Mouse (Mus musculus) c-Kit-positive CD71-negative TER-119-negative erythroid progenitor cells, embryonic 14.5 days (primary cell): ENCODE results near the gene Kif1a.

Experiments used
- DNase-seq: peaks from one replicate; pipeline ENCODE4 v3.0.0-alpha.2; 2013; ENCODE audit warnings: low read depth

Gene Kif1a

DNA sequence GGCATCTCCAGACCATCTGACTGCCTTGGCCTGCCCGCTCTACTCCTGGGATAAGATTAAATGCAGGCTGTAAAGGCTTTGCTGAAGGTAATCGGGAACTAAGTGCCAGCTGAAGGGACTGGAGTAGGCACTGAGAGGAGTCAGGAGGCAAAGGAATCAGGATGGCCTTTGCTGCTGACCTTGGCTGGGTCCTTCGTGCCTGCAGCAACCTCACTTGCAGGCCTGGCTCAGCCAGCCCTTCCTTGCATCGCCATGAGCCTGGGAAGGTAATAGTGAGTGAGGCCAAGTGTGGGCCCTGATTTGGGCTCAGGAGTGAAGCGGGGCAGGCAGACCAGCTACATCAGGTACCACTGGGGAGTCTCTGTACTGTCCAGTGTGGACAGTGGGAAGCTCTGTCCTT, 2.8 kb downstream of the Kif1a start:
- no peak for DNase-seq

DNA sequence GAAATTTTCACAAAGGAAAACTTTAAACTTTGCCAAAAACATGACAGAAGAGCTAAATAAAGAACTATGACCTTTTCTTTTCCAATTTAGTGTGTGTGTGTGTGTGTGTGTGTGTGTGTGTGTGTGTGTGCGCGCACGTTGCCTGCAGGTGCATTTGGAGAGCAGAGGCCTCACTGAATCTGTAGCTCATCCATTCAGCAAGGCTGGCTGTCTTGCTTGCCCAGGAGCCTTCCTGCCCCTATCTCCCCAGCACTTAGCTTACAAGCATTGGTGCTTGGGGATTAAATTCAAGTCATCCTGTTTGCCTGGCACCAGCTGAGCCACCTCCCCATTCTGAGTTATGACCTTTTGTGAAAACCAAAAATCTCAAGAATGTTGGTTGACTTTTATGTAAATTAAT, 9.2 kb downstream of the Kif1a start:
- no peak for DNase-seq

DNA sequence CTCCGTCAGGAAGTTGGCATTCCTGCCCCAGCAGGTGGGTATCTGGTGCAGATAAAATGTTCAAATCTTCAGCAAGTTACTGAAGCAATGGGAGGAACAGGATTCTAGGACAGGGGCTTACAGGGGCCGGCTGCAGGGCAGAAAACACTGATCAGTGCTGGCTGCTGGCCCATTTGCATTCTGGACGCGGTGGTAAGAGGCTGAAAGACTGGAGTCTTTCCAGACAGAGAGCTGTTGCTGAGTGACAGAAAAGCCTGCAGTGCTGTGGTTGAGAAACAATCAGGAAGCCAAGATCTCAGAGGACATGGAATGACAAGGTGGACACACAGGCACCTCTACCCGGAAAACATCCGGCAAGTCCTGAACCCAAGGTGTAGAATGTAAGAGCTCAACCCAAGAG, 16.6 kb downstream of the Kif1a start:
- no peak for DNase-seq

DNA sequence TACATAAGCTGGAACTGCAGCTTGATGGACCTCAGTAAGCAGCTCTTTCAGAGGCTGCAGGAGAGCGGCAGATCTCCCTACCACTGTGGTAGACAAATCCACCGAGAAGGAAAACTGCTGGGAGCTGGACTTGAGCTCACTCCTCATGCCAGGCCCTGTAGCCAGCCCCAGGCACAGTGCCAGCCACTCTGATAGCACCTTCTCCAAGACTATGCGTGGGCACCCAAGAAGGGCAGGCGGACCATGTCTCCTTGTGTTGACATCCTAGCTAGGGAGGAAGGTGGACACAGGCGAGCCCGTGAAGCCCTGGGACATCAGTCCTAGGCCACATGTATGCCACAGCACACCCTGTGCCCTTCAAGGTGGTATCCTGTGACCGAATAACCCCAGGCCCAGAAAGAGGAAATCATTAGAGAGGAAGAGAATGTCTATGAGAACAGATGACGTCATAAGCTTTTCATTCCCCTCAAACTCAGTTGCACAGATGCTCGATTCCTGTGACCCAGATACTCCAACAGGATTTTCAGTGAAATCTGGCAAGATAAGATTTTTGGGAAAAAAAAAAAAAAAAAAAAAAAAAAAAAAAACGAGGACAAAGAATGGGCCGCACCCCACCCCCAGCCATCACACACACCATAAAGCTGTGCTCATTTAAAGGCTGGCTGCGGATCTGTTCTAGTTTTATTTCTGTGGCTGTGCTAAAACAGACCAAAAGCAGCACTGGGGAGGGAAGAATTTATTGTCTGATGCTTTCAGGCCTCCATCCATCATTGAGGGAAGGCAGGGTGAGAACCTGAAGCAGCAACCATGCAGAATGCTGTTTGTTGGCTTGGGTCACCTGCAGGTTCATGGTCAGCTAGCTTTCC, 18.1 kb downstream of the Kif1a start:
- no peak for DNase-seq

DNA sequence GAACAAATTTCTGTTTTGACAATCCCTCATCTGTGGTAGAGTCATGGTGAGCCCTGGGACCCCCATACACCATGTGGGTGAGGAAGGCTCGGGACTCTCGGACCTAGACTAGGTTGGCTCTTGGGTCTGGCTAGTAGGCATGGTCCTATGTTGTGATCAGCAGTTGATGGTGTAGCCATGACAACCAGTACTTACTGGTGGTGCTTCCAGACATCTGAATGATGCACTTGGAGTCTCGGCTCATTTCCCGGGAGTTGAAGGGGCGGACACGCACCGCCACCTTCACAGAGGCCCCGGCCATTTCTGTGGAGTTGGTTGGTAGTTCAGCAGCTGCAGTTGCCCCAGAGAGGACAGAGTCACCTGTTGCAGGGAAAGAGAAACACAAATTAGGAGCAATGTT, 19.6 kb downstream of the Kif1a start:
- no peak for DNase-seq

DNA sequence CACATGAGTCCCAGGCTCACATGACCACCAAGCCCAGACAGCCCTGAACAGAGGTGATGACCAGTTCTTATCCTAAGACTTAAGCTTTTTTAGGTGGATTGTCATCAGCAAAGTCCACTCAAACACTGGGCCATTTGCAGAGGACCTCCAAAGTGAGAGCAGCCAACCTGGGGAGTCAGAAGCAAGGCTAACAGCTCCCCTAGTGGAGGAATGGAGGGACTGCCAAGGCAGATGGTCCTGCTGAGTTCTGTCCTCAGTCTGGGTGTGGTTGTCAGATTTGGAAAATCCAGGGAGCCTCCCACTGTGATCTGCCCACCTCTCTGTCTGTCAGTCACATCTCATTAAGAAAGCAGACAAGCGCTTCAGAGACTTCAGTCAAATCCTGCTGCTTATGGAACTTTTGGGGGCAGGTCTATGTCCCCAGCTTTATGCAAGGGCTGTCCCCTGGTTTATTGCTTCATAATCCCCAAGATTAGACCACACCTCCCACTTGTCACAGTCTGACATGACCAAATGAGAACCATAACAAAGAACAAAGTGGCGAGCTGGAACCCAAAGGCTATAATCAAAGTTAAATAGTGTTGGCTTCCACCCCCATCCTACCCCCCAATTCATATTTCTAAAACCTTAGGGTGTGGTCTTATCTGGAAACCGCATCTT, 20.7 kb downstream of the Kif1a start:
- peak; percentile 31 for DNase-seq

DNA sequence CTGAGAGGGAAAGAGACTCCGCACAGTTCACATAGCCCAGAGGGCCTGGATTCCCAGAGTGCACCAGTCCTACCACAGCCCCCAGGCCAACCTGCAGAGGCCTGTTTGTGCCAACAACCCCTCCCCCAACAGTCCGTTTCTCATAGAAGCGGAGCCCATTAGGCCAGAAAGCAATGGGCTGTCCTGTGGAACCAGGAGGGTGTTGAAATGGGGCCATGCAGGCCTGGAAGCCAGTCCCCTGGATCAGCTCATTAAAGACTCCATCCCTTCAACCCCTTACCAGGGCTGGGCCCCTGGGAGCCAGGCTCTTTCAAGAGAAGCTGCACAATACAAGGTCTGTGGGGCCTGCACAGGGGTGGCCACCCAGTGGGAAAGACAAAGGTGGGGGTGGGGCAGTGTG, 22.1 kb downstream of the Kif1a start:
- DNase-seq = no peak

DNA sequence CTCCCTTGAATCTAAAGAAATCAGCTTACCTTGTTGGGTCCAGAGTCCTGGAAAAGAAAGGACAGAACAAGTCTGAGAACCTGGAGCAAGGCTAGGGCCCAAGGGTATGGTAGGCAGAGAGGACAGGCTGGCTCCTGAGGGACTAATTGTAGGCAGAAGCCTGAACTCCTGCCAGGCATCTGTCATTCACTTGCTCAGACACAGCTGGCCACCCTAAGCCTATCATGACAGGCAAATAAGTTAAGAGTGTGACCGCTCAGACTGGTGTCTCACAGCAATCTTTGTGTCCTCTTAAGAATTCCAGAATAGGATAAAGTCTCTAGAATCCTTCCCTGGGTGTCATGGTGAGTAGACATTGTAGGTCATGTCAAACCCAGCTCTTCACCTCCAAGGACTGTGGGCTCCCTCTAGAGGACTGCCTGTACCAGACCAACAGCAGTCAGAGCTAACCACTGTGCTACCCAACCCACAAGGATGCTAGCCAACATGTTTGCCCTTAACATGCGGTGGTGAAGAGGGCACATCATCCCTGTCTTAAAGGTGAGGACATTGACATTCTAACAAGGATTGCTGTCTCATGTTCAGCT, 29.4 kb downstream of the Kif1a start:
- no peak for DNase-seq

DNA sequence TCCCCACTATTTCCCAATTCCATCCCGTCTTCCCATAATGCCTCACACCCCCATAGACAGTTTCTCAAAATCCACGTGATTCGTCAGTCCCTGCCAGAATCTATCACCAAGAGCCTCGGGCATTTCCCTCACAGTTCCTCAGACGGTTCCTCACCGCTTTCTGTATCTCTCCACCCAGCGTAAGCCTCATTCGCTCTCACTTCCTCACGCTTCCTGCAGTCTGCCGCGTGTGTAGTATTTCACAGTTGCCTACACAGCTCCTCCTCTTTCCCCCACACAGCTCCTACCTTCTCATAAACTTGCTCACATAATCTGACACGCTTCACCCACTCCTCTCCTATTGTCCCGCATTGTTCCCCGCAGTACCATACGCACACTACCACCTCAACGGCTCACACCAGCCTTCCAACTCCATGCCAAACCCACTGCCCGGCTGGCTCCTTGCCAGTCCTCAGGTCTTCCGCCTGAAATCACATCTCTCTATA, 30.2 kb downstream of the Kif1a start:
- peak; percentile 12 for DNase-seq

DNA sequence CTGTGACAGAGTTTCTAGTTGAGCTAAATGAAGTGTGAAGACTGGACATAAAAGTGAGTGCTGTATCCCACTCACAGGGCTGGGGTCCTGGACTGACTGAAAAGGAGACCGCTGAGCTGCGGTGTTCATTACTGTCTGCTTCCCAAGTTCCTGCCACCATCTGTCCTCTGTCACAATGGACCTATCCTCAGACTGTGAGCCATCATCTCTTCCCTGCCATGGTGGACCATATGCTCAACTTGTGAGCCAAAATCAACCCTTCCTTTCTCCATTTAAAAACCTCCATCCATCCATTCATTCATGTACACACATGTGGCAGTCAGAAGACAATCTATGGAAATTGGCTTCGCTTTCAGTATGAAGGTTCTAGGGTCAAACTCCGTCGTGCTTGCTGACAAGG, 30.9 kb downstream of the Kif1a start:
- no peak for DNase-seq

DNA sequence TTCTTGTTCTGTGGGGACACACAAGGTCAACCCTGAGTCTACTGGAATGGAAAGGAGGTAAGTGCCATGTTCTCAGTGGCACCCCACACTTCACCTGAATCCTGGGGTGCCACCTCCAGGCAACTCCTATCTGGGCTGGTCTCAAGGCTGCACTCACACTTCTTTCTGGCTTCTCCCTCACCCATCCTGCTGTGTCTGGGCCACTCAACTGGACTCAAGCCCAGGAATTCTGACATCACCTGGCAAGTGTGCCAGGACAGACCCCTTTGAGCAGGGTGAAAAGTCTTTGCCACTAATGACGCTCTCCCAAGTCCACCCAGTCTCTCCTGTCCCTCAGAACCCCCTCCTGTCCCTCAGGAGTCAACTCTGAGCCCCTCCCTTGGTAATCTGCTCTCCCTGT, 33.2 kb downstream of the Kif1a start:
- DNase-seq = no peak

DNA sequence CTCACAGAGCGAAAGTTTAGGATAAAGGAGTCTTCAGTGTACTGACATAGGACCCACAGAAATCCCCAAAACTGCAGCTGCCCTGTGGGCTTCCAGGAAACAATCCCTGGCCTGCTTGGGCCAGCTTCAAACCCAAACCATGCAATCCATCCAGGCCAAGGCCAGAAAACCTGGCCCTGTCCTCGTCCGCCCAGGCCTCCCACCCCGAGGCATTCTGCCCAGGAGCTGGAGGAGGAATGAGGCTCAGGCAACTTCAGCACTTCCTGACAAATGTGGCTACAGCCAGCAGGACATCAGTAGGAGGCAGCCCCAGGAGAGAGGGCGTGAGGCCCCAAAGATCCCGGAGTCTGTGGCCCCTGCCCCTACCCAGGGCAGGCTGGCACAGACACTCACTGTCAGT, 36.1 kb downstream of the Kif1a start:
- DNase-seq = no peak

DNA sequence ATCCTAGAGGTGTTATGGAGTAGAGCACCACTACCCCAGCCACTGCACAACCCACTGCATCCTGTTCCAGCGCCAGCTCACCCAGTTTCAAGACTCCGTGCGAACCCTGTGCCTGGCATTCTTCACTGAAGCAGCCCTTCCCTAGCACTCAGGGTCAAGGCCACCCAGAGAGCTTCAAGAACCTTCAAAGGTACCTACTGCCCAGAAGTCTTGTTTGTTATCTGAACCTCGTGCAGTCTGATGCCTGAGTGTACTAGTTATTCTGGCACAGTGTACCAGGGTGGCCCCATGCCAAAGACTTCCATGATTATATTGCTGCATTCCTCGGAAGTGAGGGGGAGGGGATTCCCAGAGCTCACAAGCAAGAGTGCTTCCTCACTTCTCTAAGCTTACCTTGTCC, 38.1 kb downstream of the Kif1a start:
- no peak for DNase-seq

DNA sequence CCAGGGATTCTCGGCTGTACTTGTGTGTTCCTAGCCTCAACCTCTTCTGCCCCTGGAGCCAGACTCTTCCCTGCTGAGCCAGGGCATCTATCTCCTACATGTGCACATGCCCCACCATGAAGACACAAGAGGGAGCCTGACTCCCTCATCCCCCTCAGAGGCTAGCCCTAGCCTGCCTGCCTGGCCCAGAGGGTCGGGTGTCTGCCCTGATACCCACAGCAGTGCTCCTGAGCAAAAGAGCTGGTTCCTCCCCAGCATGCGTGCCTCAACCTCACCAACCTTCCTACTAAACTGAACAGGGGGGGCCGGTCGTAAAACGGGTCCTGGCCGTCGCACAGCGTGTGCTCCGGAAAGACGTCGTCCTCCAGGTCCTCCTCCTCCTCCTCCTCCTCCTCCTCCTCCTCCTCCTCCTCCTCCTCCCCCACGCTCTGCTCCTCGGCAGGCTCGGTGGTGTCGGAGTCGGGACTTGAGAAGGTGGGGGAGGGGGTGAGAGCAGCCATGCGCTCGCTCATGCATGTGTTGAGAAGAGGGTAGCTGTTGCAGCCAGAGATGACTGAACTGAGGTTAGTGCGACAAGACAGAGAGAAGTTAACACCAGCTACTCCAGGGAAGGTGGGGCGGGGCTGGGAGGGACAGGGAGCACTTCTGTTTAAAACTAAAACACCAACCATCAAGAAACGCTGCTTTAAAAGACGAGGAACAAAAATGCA, 50.5 kb downstream of the Kif1a start:
- no peak for DNase-seq

DNA sequence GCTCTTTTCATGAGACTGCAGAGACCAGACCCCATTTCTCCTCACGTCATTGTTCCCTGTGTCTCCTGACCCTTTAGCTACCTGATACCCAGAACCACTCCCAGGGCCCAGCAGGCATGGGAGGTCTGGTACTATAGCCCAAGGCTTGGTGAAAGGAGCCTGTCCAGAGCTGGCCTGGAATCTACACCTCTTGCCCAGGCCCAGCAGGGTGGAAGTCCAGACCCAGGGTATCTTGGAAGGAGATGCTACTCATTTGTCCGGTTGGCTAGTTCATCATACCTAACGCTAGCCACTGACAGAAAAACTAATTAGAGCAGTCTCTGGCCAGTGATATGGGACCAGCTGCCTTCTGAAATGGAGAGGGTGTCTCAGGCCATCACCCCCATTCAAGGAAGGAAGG, 51.7 kb downstream of the Kif1a start:
- DNase-seq = no peak

DNA sequence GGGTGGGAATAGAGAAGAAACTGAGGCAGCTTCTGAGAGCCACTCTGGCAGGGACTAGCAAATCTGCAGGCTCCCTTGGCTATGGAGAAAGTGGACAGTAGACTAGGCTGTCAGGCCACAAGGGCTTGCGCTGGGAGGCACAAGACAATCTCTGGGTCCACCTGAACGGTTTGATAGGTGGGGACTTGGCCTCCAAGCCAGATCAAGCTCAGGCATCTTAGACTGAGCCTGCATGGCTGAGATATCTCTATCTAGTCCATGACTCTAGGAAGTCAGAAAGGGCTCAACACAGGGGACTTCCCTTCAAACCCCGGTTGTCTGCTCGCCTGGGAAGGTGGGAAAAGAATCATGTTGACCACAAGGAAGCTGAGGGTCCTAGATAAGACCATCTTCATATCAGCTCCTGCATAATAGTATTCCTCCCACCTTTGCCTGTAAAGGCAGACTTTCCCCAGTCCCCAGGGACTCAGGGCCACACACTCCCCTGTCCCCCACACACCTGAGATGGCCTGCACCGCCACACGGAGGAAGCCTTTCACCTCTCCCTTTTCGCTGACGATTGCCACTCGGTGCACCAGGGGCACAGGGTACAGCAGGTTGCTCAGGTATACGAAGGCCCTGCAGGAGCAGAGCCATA, 55.5 kb downstream of the Kif1a start:
- DNase-seq = no peak

DNA sequence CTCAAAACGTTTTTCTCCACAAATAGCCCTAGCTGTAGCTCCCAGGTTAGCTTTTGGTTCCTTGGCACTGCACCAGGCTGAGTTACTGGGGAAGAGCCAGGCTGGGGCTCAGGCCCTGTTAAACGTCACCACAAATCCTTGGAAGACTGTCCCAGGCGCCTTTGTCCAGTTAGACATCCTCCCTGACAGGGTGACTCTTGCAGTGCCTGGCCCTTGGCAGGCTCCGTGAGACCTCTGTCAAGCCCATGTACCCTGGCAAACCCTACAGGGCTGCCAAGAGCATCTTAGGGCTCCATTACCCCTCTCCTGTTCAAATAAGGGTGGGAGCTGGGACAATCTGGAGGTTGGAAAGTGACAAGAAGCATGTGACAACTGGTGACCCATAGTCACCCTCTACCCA, 65.8 kb downstream of the Kif1a start:
- DNase-seq = no peak

DNA sequence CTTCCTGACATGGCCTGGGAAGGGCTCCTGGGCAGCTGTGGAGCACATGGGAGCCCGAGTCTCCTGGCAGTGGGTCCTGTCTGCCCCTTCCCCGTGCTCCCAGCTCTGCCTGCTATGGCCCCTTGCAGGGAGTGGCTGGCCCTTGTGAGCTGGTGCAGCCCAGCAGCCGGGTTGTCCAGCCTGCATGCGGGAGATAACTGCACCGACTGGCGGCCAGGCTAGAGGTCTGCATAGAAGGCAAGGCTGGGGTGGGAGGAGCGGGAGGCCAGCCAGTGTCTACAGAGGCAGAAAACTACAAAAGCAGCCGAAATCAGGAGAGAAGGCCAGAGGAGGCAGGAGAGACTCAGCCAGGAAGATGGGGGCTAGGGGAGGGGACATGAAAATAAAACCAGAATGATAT, 67.8 kb downstream of the Kif1a start:
- DNase-seq = no peak

DNA sequence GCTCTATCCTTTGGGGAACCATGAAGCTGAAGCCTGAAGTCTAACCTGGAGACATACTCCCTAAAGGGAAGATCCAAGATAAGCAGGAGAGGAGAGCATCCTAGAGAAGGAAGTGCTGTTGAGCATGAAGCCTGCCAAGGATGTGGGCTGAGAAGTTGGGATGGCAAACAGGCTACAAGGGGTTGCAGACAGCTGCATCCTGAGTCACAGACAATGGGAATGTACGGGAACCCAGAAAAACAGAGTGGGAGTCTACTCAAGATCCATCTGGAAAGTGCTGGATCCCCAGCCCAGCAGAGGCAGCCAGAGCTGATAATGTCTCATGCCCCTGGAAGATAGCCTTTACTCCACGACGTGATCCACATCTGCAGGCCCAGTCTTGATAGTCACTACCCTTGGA, 70.6 kb downstream of the Kif1a start:
- no peak for DNase-seq

DNA sequence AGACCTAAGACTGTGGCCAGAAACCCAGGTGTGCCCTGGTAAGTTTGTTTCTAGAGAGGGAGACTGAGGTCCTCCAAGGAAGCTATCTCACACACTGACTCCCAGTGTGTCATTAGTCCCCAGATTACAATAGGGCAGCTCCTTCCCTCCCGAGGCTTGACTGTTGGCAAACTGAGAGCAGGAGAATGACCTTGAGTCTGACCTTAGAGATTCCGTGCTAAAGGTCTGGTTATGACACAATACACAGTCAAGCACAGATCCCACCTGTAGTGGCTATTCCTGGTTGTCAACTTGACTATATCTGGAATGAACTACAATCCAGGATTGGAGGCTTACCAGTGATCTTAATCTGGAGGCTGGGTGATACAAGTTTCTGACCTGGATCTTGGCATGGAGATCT, 71.7 kb downstream of the Kif1a start:
- DNase-seq = no peak

DNA sequence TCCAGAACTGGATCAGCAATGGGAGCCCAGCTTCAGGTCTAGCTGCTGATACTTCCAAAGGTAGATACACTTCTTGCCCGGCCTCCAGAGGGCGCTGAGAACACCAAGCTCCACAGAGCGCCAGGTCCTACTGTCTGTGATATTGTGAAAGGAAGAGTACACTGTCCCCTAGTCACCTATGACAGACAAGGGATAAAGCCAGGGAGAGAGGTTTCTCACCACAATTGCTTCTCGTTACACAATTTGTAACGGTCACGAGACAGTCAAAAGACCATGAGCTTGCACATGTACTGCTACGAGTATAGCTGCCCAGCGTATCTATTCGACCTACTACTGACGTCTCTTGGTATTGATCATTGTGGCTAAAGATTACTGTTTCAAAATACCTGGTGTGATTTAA, 72.4 kb downstream of the Kif1a start:
- DNase-seq = no peak

DNA sequence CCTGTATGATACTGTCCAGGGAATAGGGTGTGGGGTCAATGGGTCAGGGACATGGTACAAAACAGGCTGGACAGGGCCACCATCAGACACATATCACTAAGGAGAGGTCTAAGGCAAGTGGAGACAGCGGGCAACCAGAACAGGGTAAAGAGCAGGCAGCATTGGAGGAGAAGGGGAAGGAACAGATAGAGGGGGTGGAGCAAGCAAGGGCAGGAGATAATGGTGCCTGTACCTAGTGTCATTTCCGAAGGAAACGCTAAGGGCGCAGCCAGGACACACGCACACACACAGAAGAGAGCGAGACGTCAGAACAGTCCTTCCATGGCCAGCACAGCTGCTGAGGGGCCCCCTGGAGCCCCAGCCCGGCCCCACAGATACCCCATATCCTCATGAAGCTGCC, 75.2 kb downstream of the Kif1a start:
- DNase-seq = no peak
